Mouse (Mus musculus) hindbrain, postnatal 0 days (tissue): ENCODE results near the gene 4930524B15Rik. TPM values are rescaled to one million over a fixed set of nuclear protein-coding genes. Genes with fewer than 3 reads are reported as not detected.

ENCODE experiments used
- ATAC-seq: fragments of 200-750 bp; cut with Nextera tagmentation; 2 replicates; pipeline ENCODE4 v1.8.0; 2017; ENCODE audit warnings: mild to moderate bottlenecking, moderate TSS enrichment, moderate library complexity
- DNase-seq: peaks from one replicate; pipeline ENCODE4 v3.0.0-alpha.2; 2015; ENCODE audit warnings: low spot score
- H3K27ac ChIP-seq: fragments of 300-500 bp; sonication (generic); 2 replicates; pipeline ENCODE4 v1.5.1; 2014; ENCODE audit warnings: mild to moderate bottlenecking
- H3K27me3 ChIP-seq: fragments of 300-500 bp; sonication (generic); 2 replicates; pipeline ENCODE4 v1.6.1; 2014; ENCODE audit warnings: low read length, mixed read lengths; ENCODE audit not compliant: insufficient read depth
- H3K36me3 ChIP-seq: fragments of 300-500 bp; sonication (generic); 2 replicates; pipeline ENCODE4 v1.6.1; 2014; ENCODE audit warnings: low read length, mixed read lengths; ENCODE audit not compliant: insufficient read depth
- H3K4me1 ChIP-seq: fragments of 300-500 bp; sonication (generic); 2 replicates; pipeline ENCODE4 v1.6.1; 2014; ENCODE audit warnings: antibody characterized with exemption, low read length, mixed read lengths; ENCODE audit not compliant: insufficient read depth
- H3K4me2 ChIP-seq: fragments of 300-500 bp; sonication (generic); 2 replicates; pipeline ENCODE4 v1.6.1; 2014; ENCODE audit warnings: low read depth, mild to moderate bottlenecking, low read length, moderate library complexity, mixed read lengths
- H3K4me3 ChIP-seq: fragments of 300-500 bp; sonication (generic); 2 replicates; pipeline ENCODE4 v1.5.1; 2014; ENCODE audit warnings: low read length
- H3K9ac ChIP-seq: fragments of 300-500 bp; sonication (generic); replicated peaks from 2 replicates; pipeline ENCODE4 v1.6.1; 2014; ENCODE audit warnings: mild to moderate bottlenecking, low read length, moderate library complexity, mixed read lengths
- H3K9me3 ChIP-seq: fragments of 300-500 bp; sonication (generic); 2 replicates; pipeline ENCODE4 v1.6.1; 2016; ENCODE audit warnings: low read length, mixed read lengths
- CTCF ChIP-seq: IDR thresholded peaks from 2 replicates; pipeline ENCODE4 v1.5.1; 2016; ENCODE audit warnings: antibody characterized with exemption, control low read depth, low read depth
- WGBS: fragments of 180-500 bp; shearing (Covaris S2); extraction: QIAGEN DNeasy Blood & Tissue Kit; methylation state at CpG from one replicate; pipeline ENCODE4 v1.1.7; 2014; 5-methylcytosine and 5-hydroxymethylcytosine counted together
- polyA plus RNA-seq: library from polyadenylated mRNA; unstranded; fragments of >200 nt; fragmentation: Nextera tagmentation; extraction: Ambion mirVana; gene quantifications from 2 replicates; pipeline ENCODE4 v1.2.1, GENCODE M21; 2015
- total RNA-seq: library from RNA; depleted of rRNA; stranded (reverse); fragments of >200 nt; gene quantifications from 2 replicates; pipeline ENCODE4 v1.2.3, GENCODE M21; 2014; rRNA removed

The 4930524B15Rik gene
- total and polyA plus RNA-seq, 2 experiments from 2014 or later = 0.42 to 0.50 TPM

DNA sequence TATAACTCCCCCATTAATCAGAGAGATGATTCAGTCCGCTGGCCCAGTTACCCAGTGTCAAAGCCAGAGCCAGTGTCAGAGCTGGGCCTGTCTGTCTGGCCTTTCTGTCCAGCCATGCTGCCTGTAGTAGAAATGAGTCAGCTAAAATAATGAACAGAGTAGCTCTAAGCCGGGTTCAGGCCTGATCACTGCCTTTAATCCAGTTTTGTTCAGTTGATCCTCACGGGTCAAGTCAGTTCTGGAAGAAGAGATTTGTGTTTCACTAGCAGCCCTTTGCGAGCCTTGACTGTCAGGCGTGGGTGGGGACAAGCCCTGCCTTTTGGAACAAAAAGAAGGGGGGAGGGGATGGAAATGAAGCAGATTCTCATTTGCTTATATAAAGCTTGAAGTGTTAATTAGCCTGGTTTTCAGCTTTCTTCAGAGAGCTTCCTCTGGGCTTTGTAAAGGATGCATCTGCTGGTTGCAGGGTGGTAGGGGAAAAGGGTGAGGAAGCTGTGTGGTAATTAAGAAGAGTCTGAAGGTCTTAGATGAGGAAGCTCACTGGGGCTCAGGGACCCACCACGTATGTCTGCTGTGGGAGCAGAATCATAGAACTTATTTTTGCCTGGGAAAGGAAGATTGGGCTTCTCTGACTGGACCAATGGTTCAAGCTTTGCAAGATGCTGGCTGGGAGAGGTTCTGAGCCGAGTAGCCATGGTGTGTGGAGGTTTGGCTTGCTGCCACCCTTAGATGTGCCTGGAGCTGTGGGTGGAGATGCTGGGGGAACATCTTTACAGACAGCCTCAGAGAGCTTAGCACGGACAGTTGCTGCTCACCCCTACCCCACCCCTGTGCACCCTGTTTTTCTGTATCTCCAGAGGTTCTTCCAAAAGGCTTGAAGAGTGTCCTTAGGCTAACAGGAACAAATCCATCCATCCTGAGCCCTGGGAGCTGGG is 54.9 kb downstream of the 4930524B15Rik start:
- ATAC-seq (peak; percentile 69), DNase-seq (peak; percentile 55)
- H3K9me3 ChIP-seq = no peaks in the 10 kb centered on the region
- WGBS = 17% methylated on average over 8 of the region's 8 CpGs
- no peak overlapping the region for H3K9ac ChIP-seq
- H3K27ac ChIP-seq = peak overlapping the region; percentile 64
- H3K4me3 ChIP-seq = no peak overlapping the region
- TF ChIP-seq CTCF = no peak
- peaks cover 9% of the 10 kb centered on the region for H3K4me1 ChIP-seq
- H3K4me2 ChIP-seq = no peak overlapping the region
- H3K27me3 ChIP-seq = no peaks in the 10 kb centered on the region
- no peaks in the 10 kb centered on the region; the same call in 1 of the 2 replicates for H3K36me3 ChIP-seq

DNA sequence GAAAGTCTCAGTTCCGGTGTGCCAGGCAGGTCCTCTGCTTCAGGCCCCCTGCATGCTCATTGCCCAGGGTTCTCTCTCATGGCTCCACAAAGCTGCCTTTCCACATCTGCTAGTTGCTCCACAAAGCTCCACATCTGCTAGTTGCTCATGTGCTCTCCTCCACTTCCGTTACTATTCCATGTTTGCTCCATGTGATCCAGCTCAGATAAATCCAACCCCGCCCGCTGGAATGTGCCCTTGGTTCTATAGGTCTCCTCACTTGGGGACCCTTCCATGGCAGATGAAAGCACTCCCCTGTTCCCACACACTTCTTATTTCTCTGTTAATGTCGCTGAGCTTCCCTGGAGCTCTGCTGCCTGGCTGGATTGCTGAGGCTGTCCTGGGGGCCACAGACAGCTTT is 61.2 kb downstream of the 4930524B15Rik start:
- ATAC-seq (no peak), DNase-seq (no peak)
- H3K4me2 ChIP-seq = no peak overlapping the region
- no peak for TF ChIP-seq CTCF
- H3K9me3 ChIP-seq = no peaks in the 10 kb centered on the region
- H3K4me3 ChIP-seq = no peak overlapping the region
- H3K4me1 ChIP-seq = peaks cover 21% of the 10 kb centered on the region
- peak overlapping the region; percentile 69 for H3K27ac ChIP-seq
- no peak overlapping the region for H3K9ac ChIP-seq
- no peaks in the 10 kb centered on the region for H3K36me3 ChIP-seq
- H3K27me3 ChIP-seq = no peaks in the 10 kb centered on the region
- 52% methylated on average over 5 of the region's 5 CpGs for WGBS

DNA sequence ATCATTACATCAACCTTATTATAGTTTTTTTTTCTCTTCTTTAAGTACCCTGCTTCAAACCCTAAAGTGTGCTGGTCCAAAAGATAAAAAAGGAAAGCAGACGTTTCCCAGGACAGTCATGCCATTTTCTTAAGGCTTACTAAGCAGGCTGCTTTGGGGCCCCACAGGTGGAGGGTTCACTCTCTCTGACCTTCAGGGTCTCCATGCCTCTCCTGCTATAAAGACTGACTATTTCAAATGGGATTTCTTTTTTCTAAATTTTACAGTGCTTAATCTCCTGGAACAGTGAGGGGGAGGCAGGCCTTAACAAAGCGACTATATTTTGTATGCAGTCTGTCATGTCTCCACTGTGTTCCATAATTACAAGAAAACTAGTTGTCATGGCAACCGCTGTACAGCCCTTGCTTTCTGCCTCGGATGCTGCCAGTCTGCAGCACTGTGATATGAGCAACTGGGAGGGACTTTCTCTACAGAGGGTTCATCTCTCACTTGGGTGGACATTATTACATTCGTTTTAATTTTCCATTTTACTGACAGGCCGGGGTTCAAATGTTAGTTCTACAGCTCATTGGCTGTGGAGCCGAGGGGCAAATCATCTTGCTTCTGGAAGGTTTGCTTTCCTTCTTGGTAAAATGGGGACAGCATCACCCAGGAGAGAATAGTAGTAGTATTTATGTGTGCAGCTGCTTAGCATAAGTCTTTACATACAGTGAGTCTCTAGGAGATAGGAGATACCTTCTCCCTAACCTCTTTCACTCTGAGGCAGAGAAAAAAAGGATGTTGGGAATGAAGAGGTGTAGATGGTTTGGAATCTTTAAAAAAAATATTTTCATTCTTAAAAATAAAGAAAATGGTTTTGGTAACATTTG is 62.3 kb downstream of the 4930524B15Rik start:
- WGBS = 17% methylated on average over 7 of the region's 7 CpGs
- Histone ChIP-seq H3K9ac (no peak overlapping the region; the same call in 1 of the 2 replicates), H3K36me3 (no peaks in the 10 kb centered on the region), H3K4me2 (0 out of 2 replicates have a peak overlapping the region, but pooled peaks have one; percentile 3), H3K27me3 (no peaks in the 10 kb centered on the region), H3K9me3 (no peaks in the 10 kb centered on the region), H3K4me1 (peaks cover 21% of the 10 kb centered on the region), H3K4me3 (no peak overlapping the region), H3K27ac (peak overlapping the region; percentile 69)
- ATAC-seq (peak; percentile 93), DNase-seq (peak; percentile 90)
- TF ChIP-seq CTCF = no peak

DNA sequence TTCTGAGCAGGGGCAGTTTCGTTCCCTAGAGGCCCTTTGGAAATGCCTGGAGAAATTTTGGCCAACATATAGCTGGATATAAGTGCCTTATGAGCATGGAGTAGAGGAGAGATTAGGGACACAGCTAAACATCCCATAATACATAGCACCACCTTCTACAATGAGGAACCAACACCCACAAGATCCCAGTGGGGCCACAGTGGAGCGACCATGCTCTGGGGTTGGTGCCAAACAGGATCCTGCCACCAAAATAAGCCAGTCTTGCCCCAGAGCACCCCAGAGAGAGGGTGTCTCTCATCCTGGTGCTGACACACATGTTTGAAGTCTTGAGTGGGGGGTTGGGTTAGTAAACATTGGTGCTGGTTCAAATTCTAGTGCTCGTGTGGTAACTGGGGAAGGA is 63.2 kb downstream of the 4930524B15Rik start:
- Histone ChIP-seq H3K4me3 (no peak overlapping the region), H3K4me2 (no peak overlapping the region), H3K9ac (no peak overlapping the region), H3K27ac (peak overlapping the region; percentile 26; the same call in 1 of the 2 replicates), H3K9me3 (no peaks in the 10 kb centered on the region), H3K4me1 (peaks cover 21% of the 10 kb centered on the region), H3K36me3 (no peaks in the 10 kb centered on the region), H3K27me3 (no peaks in the 10 kb centered on the region)
- TF ChIP-seq CTCF = no peak
- 85% methylated on average over 3 of the region's 3 CpGs for WGBS
- DNase-seq (no peak), ATAC-seq (no peak)

Other genes with a start within 250 kb of the 4930524B15Rik start
- gene Cpeb4, start 93.4 kb upstream of the 4930524B15Rik start, total RNA-seq = 75.7 and 75.8 TPM in 2 replicates
- gene Cpeb4, start 93.4 kb upstream of the 4930524B15Rik start, polyA plus RNA-seq = 15.3 and 15.8 TPM in 2 replicates
- 646 and 650 TPM in 2 replicates for gene Nsg2, start 34.9 kb downstream of the 4930524B15Rik start, total RNA-seq
- 407 and 433 TPM in 2 replicates for gene Nsg2, start 34.9 kb downstream of the 4930524B15Rik start, polyA plus RNA-seq
- not detected in 2 replicates for gene Il9r, start 234.7 kb downstream of the 4930524B15Rik start, total RNA-seq
- gene Il9r, start 234.7 kb downstream of the 4930524B15Rik start, polyA plus RNA-seq = not detected in 2 replicates
- 18.1 and 21.7 TPM in 2 replicates for gene Snrnp25, start 239.8 kb downstream of the 4930524B15Rik start, total RNA-seq
- 52.6 and 61.3 TPM in 2 replicates for gene Snrnp25, start 239.8 kb downstream of the 4930524B15Rik start, polyA plus RNA-seq